Mouse (Mus musculus) frontal cortex, postnatal 25 days (tissue): ENCODE measurements around the gene St6gal1.

Experiments
- DNase-seq, 2 experiments: peaks; one replicate each; pipeline ENCODE4 v3.0.0; 2022; ENCODE audit warnings: low spot score in 2 of 2

St6gal1 gene

GRCm38 (mm10) chr16:23223166-23223870, 1.2 kb upstream of the St6gal1 start:
- no peak for DNase-seq

GRCm38 (mm10) chr16:23223871-23224469, 570 bp upstream of the St6gal1 start:
- no peak for DNase-seq

GRCm38 (mm10) chr16:23225069-23225721, 655 bp downstream of the St6gal1 start:
- peak in 1 of 2 experiments; percentile 21 for DNase-seq

GRCm38 (mm10) chr16:23225821-23226600, 1.5 kb downstream of the St6gal1 start:
- DNase-seq: peak; percentile 23 to 40

- peak in 1 of 2 experiments; percentile 15 for DNase-seq
These were observed 2.2 kb downstream of the St6gal1 start for GRCm38 (mm10) chr16:23226601-23227351.

GRCm38 (mm10) chr16:23227851-23228250, 3.3 kb downstream of the St6gal1 start:
- DNase-seq: no peak

GRCm38 (mm10) chr16:23228486-23228885, 3.9 kb downstream of the St6gal1 start:
- no peak for DNase-seq

- no peak for DNase-seq
These were observed 5.4 kb downstream of the St6gal1 start for GRCm38 (mm10) chr16:23229945-23230344.

GRCm38 (mm10) chr16:23231168-23231567, 6.6 kb downstream of the St6gal1 start:
- DNase-seq: no peak

- no peak for DNase-seq
These were observed 8.2 kb downstream of the St6gal1 start for GRCm38 (mm10) chr16:23232691-23233090.

GRCm38 (mm10) chr16:23233496-23233895, 9.0 kb downstream of the St6gal1 start:
- DNase-seq: no peak

- DNase-seq: no peak
These were observed 10.0 kb downstream of the St6gal1 start for GRCm38 (mm10) chr16:23234557-23234956.

- DNase-seq: no peak
These were observed 10.7 kb downstream of the St6gal1 start for GRCm38 (mm10) chr16:23235173-23235694.

GRCm38 (mm10) chr16:23239583-23239982, 15.0 kb downstream of the St6gal1 start:
- no peak for DNase-seq

GRCm38 (mm10) chr16:23240049-23240949, 15.8 kb downstream of the St6gal1 start:
- peak; percentile 77 to 84 for DNase-seq

GRCm38 (mm10) chr16:23240950-23241259, 16.4 kb downstream of the St6gal1 start:
- DNase-seq: no peak

GRCm38 (mm10) chr16:23243726-23244425, 19.3 kb downstream of the St6gal1 start:
- DNase-seq: no peak

- DNase-seq: no peak
These were observed 19.9 kb downstream of the St6gal1 start for GRCm38 (mm10) chr16:23244486-23244885.

GRCm38 (mm10) chr16:23249285-23249684, 24.7 kb downstream of the St6gal1 start:
- DNase-seq: no peak

GRCm38 (mm10) chr16:23249762-23250161, 25.2 kb downstream of the St6gal1 start:
- no peak for DNase-seq
